Mouse (Mus musculus) erythroblast, embryonic 14.5 days (primary cell): ENCODE data around the gene Card10.

Experiments
- GATA1 ChIP-seq: IDR thresholded peaks from 2 replicates; pipeline ENCODE4 v1.6.1; 2012; ENCODE audit warnings: low read length, inconsistent platforms, mixed read lengths
- TAL1 ChIP-seq: IDR thresholded peaks from 3 replicates; pipeline ENCODE4 v1.6.1; 2012; ENCODE audit warnings: low read length, inconsistent platforms, mixed read lengths

GRCm38 (mm10) chr15:78851505-78852153 lies 48.8 kb upstream of the Card10 start:
- TF ChIP-seq GATA1 (0 out of 2 replicates have a peak, but pooled peaks have one; percentile 15), TAL1 (no peak)
